ENCODE assay signal across 13 mouse cellular contexts in genomic region chr13:105267464-105267863, GRCm38 (mm10). TPM values are rescaled to one million over a fixed set of nuclear protein-coding genes. Genes with fewer than 3 reads are reported as not detected.
DNase-seq lines count a peak whose midpoint lies in the region; ATAC-seq lines count a peak whose summit lies in the region.
"Had no signal": no experiment of that assay in that cellular context is flagged by ENCODE, and none has a peak within 500 bp of the region (broad histone marks: within the 10 kb centered on the region; RNA-seq: fewer than 3 reads in every experiment).

No protein-coding gene starts in this region.

- H3K36me3 ChIP-seq in kidney, embryonic 16.5 days (ENCODE audit: insufficient read depth, low read length): no peaks in the 10 kb centered on the region
- H3K36me3 ChIP-seq: embryonic facial prominence, embryonic 15.5 days; heart, embryonic 10.5 days; limb, embryonic 15.5 days had no signal

- H3K4me2 ChIP-seq in kidney, embryonic 16.5 days (replicated peaks; ENCODE audit: low read depth, low read length): no peak overlapping the region
- H3K4me2 ChIP-seq: embryonic facial prominence, embryonic 15.5 days; hindbrain, embryonic 14.5 days; limb, embryonic 15.5 days had no signal

- H3K27me3 ChIP-seq in kidney, embryonic 16.5 days (ENCODE audit: insufficient read depth, low read length): no peaks in the 10 kb centered on the region
- H3K27me3 ChIP-seq: CH12.LX; embryonic facial prominence, embryonic 15.5 days; limb, embryonic 15.5 days had no signal

- no peaks in the 10 kb centered on the region for H3K9me3 ChIP-seq in kidney, embryonic 16.5 days (ENCODE audit: low read length)
- H3K9me3 ChIP-seq: embryonic facial prominence, embryonic 15.5 days; limb, embryonic 15.5 days had no signal

- H3K9ac ChIP-seq in kidney, embryonic 16.5 days (replicated peaks; ENCODE audit: low read length): no peak overlapping the region
- H3K9ac ChIP-seq: embryonic facial prominence, embryonic 15.5 days; hindbrain, embryonic 14.5 days; limb, embryonic 15.5 days had no signal

- ATAC-seq in cerebellum, adult (ENCODE audit: insufficient number of reproducible peaks, low FRiP score, low TSS enrichment): peak; percentile 36; the same call in 1 of the 2 replicates
- ATAC-seq in kidney, embryonic 16.5 days (ENCODE audit: low FRiP score, low TSS enrichment): no peak

- no peak overlapping the region for H3K4me3 ChIP-seq in kidney, embryonic 16.5 days (ENCODE audit: low read length)
- H3K4me3 ChIP-seq: embryonic facial prominence, embryonic 15.5 days; heart, embryonic 10.5 days; limb, embryonic 15.5 days had no signal

- WGBS in kidney, embryonic 16.5 days: 74% methylated on average over 6 of the region's 6 CpGs

- H3K27ac ChIP-seq in kidney, embryonic 16.5 days (ENCODE audit: low read length): no peak overlapping the region
- H3K27ac ChIP-seq: embryonic facial prominence, embryonic 15.5 days; heart, embryonic 10.5 days; hindbrain, embryonic 14.5 days; limb, embryonic 15.5 days had no signal

- H3K4me1 ChIP-seq in kidney, embryonic 16.5 days (ENCODE audit: insufficient read depth, low read length): no peaks in the 10 kb centered on the region
- H3K4me1 ChIP-seq: embryonic facial prominence, embryonic 15.5 days; heart, embryonic 10.5 days; limb, embryonic 15.5 days had no signal

- no peak for DNase-seq in cerebellum, postnatal 4 days (ENCODE audit: low spot score in 2 of 2)
- DNase-seq in kidney, adult 9 months: peak; percentile 65
- DNase-seq in urinary bladder, postnatal 14 days (ENCODE audit: low spot score): peak; percentile 29
- DNase-seq in urinary bladder, postnatal 36 days (ENCODE audit: low spot score in 2 of 2): no peak
- DNase-seq in heart, adult 11 months: no peak
- DNase-seq: cerebellum, adult 11-12 months had no signal

RNA-seq across cellular contexts. Expression of gene Rnf180, which starts 27.2 kb away (rescaled TPM):
- 5.8 and 6.6 TPM in 2 replicates for polyA plus RNA-seq in kidney, embryonic 16.5 days (2015; fragmentation: Nextera tagmentation; extraction: Ambion mirVana)

Comparison
In these comparisons a context has a peak if more than half of its experiments do, and no peak if none do; other contexts are left out.
1. DNase-seq: peak in kidney, adult 9 months (single experiment) and urinary bladder, postnatal 14 days (single experiment); none in cerebellum, postnatal 4 days (0 of 2), urinary bladder, postnatal 36 days (0 of 2) and heart, adult 11 months (single experiment).